Mouse (Mus musculus): ENCODE results near the gene Pink1. TPM values are rescaled to one million over a fixed set of nuclear protein-coding genes. Genes with fewer than 3 reads are reported as not detected.

Pink1 gene
- polyA plus RNA-seq, 1 experiment = 182 TPM

- 77% methylated on average over 3 of the region's 3 CpGs for WGBS
- Histone ChIP-seq H3K4me1 (ENCODE audit: control insufficient read depth, insufficient read depth, low read length) (no peaks in the 10 kb centered on the region), H3K4me3 (replicated peaks; ENCODE audit: extremely low read depth, low read depth, low read length) (no peak overlapping the region)
- no peak for DNase-seq
- TF ChIP-seq POLR2A (IDR thresholded peaks at IDR 0.05; ENCODE audit: borderline replicate concordance, extremely low read depth, low read depth, low read length) (no peak), CTCF (IDR thresholded peaks at IDR 0.05; ENCODE audit: insufficient read depth, low read length) (no peak)
These were observed 32.1 kb upstream of the Pink1 start for GRCm38 (mm10) chr4:138358176-138358575.

GRCm38 (mm10) chr4:138356551-138356950, 30.4 kb upstream of the Pink1 start:
- DNase-seq = no peak
- WGBS = 80% methylated on average over 12 of the region's 12 CpGs
- TF ChIP-seq CTCF (IDR thresholded peaks at IDR 0.05; ENCODE audit: insufficient read depth, low read length) (no peak), POLR2A (IDR thresholded peaks at IDR 0.05; ENCODE audit: borderline replicate concordance, extremely low read depth, low read depth, low read length) (no peak)
- H3K4me1 ChIP-seq (ENCODE audit: control insufficient read depth, insufficient read depth, low read length) = no peaks in the 10 kb centered on the region
- H3K4me3 ChIP-seq (replicated peaks; ENCODE audit: extremely low read depth, low read depth, low read length) = no peak overlapping the region

- no peak for DNase-seq
- 71% methylated on average over 8 of the region's 8 CpGs for WGBS
- H3K4me1 ChIP-seq (ENCODE audit: control insufficient read depth, insufficient read depth, low read length) = no peaks in the 10 kb centered on the region
- H3K4me3 ChIP-seq (replicated peaks; ENCODE audit: extremely low read depth, low read depth, low read length) = no peak overlapping the region
- TF ChIP-seq POLR2A (IDR thresholded peaks at IDR 0.05; ENCODE audit: borderline replicate concordance, extremely low read depth, low read depth, low read length) (no peak), CTCF (IDR thresholded peaks at IDR 0.05; ENCODE audit: insufficient read depth, low read length) (no peak)
These were observed 30.0 kb upstream of the Pink1 start for GRCm38 (mm10) chr4:138356141-138356540.

- TF ChIP-seq POLR2A (IDR thresholded peaks at IDR 0.05; ENCODE audit: borderline replicate concordance, extremely low read depth, low read depth, low read length) (no peak), CTCF (IDR thresholded peaks at IDR 0.05; ENCODE audit: insufficient read depth, low read length) (no peak)
- H3K4me1 ChIP-seq (ENCODE audit: control insufficient read depth, insufficient read depth, low read length) = no peaks in the 10 kb centered on the region
- WGBS = 81% methylated on average over 2 of the region's 2 CpGs
- no peak overlapping the region for H3K4me3 ChIP-seq (replicated peaks; ENCODE audit: extremely low read depth, low read depth, low read length)
- DNase-seq = no peak
These were observed 29.4 kb upstream of the Pink1 start for GRCm38 (mm10) chr4:138355496-138355895.

- Histone ChIP-seq H3K4me3 (replicated peaks; ENCODE audit: extremely low read depth, low read depth, low read length) (no peak overlapping the region), H3K4me1 (ENCODE audit: control insufficient read depth, insufficient read depth, low read length) (no peaks in the 10 kb centered on the region)
- DNase-seq = no peak
- 68% methylated on average over 10 of the region's 10 CpGs for WGBS
- TF ChIP-seq POLR2A (IDR thresholded peaks at IDR 0.05; ENCODE audit: borderline replicate concordance, extremely low read depth, low read depth, low read length) (no peak), CTCF (IDR thresholded peaks at IDR 0.05; ENCODE audit: insufficient read depth, low read length) (no peak)
These were observed 27.5 kb upstream of the Pink1 start for GRCm38 (mm10) chr4:138353438-138354171.

- Histone ChIP-seq H3K4me1 (ENCODE audit: control insufficient read depth, insufficient read depth, low read length) (no peaks in the 10 kb centered on the region), H3K4me3 (replicated peaks; ENCODE audit: extremely low read depth, low read depth, low read length) (no peak overlapping the region)
- DNase-seq = no peak
- TF ChIP-seq POLR2A (IDR thresholded peaks at IDR 0.05; ENCODE audit: borderline replicate concordance, extremely low read depth, low read depth, low read length) (no peak), CTCF (IDR thresholded peaks at IDR 0.05; ENCODE audit: insufficient read depth, low read length) (no peak)
- WGBS = 88% methylated on average over 6 of the region's 6 CpGs
These were observed 26.6 kb upstream of the Pink1 start for GRCm38 (mm10) chr4:138352692-138353091.

GRCm38 (mm10) chr4:138351821-138352220, 25.7 kb upstream of the Pink1 start:
- 89% methylated on average over 5 of the region's 5 CpGs for WGBS
- Histone ChIP-seq H3K4me1 (ENCODE audit: control insufficient read depth, insufficient read depth, low read length) (no peaks in the 10 kb centered on the region), H3K4me3 (replicated peaks; ENCODE audit: extremely low read depth, low read depth, low read length) (no peak overlapping the region)
- TF ChIP-seq CTCF (IDR thresholded peaks at IDR 0.05; ENCODE audit: insufficient read depth, low read length) (no peak), POLR2A (IDR thresholded peaks at IDR 0.05; ENCODE audit: borderline replicate concordance, extremely low read depth, low read depth, low read length) (no peak)
- DNase-seq = no peak

- no peak for DNase-seq
- no peak overlapping the region for H3K4me3 ChIP-seq (replicated peaks; ENCODE audit: extremely low read depth, low read depth, low read length)
- TF ChIP-seq POLR2A (IDR thresholded peaks at IDR 0.05; ENCODE audit: borderline replicate concordance, extremely low read depth, low read depth, low read length) (no peak), CTCF (IDR thresholded peaks at IDR 0.05; ENCODE audit: insufficient read depth, low read length) (no peak)
- no peaks in the 10 kb centered on the region for H3K4me1 ChIP-seq (ENCODE audit: control insufficient read depth, insufficient read depth, low read length)
- WGBS = 69% methylated on average over 7 of the region's 7 CpGs
These were observed 22.6 kb upstream of the Pink1 start for GRCm38 (mm10) chr4:138348716-138349115.

GRCm38 (mm10) chr4:138347280-138347679, 21.2 kb upstream of the Pink1 start:
- no peak for DNase-seq
- WGBS = 74% methylated on average over 1 of the region's 1 CpGs
- Histone ChIP-seq H3K4me3 (replicated peaks; ENCODE audit: extremely low read depth, low read depth, low read length) (no peak overlapping the region), H3K4me1 (ENCODE audit: control insufficient read depth, insufficient read depth, low read length) (no peaks in the 10 kb centered on the region)
- TF ChIP-seq POLR2A (IDR thresholded peaks at IDR 0.05; ENCODE audit: borderline replicate concordance, extremely low read depth, low read depth, low read length) = no peak
- no peak for TF ChIP-seq CTCF (IDR thresholded peaks at IDR 0.05; ENCODE audit: insufficient read depth, low read length)

GRCm38 (mm10) chr4:138344891-138345545, 18.9 kb upstream of the Pink1 start:
- no peak overlapping the region for H3K4me3 ChIP-seq (replicated peaks; ENCODE audit: extremely low read depth, low read depth, low read length)
- no peak for DNase-seq
- 51% methylated on average over 9 of the region's 9 CpGs for WGBS
- no peaks in the 10 kb centered on the region for H3K4me1 ChIP-seq (ENCODE audit: control insufficient read depth, insufficient read depth, low read length)
- no peak for TF ChIP-seq CTCF (IDR thresholded peaks at IDR 0.05; ENCODE audit: insufficient read depth, low read length)
- no peak for TF ChIP-seq POLR2A (IDR thresholded peaks at IDR 0.05; ENCODE audit: borderline replicate concordance, extremely low read depth, low read depth, low read length)

Measured in lung, adult 2 months (tissue).